Mouse (Mus musculus) E14TG2a.4 (cell line): ENCODE measurements at regions not wholly inside any gene's neighbourhood (a gene's known extent, or its start where the extent isn't known, plus 50 kb on each side); places are given as distances from the start of the nearest gene placed in this dataset.

Experiments used
- H3K27me3 ChIP-seq: 2 replicates; pipeline ENCODE4 v1.6.1; 2014; ENCODE audit warnings: low read length, control low read depth; ENCODE audit not compliant: insufficient read depth
- H3K36me3 ChIP-seq: 2 replicates; pipeline ENCODE4 v1.6.1; 2014; ENCODE audit warnings: low read length, control low read depth; ENCODE audit not compliant: insufficient read depth
- H3K4me1 ChIP-seq: replicated peaks from 2 replicates; pipeline ENCODE4 v1.6.1; 2014; ENCODE audit warnings: low read depth, low read length, control low read depth
- H3K4me3 ChIP-seq: replicated peaks from 2 replicates; pipeline ENCODE4 v1.5.1; 2014; ENCODE audit warnings: mild to moderate bottlenecking, low read length
- H3K9me3 ChIP-seq: 2 replicates; pipeline ENCODE4 v1.6.1; 2014; ENCODE audit warnings: low read length, control low read depth
- CTCF ChIP-seq: conservative IDR thresholded peaks from 2 replicates; pipeline ENCODE4 v1.5.1; 2014; ENCODE audit warnings: low read length
- NANOG ChIP-seq: IDR thresholded peaks from 2 replicates; pipeline ENCODE4 v1.6.1; 2014; ENCODE audit warnings: borderline replicate concordance, low read length, mixed read lengths
- POU5F1 ChIP-seq: IDR thresholded peaks from 2 replicates; pipeline ENCODE4 v1.6.1; 2014; ENCODE audit warnings: low read length, borderline replicate concordance

DNA sequence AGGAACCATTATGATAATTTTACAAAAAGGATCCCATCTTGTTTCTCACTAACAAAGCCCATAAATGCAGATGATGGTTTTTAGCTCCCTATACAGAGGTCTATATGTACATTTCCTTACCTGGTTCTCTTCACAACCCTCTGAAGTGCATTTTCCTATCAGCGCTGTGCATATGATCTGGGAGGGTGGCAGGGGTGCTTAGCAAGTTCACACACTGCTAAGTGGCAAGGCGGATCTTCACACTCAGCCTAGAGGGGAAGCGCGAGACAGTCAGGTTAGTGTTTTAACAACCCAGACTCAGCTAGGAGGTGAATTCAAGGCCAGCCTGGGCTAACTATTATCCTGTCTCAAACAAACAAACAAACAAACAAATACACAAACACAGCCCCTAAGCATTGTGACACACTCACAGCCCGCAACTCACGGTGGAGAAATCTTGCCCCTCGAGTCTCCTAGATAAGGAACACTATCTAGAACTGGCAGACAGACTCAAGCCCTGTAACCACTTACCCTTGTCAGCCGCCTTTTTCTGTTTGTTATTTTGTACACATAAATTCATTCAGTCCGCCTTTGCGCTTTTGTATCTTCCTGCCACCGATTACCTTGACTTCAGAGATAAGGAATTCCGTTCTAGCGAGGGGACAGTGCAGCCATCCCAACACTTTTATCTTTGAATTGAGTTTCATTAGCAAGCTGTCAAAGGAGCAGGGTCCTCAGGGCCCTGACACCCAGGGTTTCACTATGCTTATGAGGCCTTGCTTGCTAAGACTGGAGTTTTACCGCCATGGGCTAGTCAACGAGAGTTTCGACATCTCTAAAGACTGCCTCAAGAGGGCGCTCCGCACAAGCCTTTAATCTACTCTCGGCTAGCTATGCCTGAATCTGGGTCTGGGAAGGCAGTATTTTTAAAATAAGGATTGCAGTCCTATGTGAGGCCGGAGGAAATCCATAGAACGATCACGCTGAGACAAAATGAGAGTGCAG, 53.0 kb upstream of the Tiam2 start:
- Histone ChIP-seq H3K9me3 (peaks cover 3% of the 10 kb centered on the region), H3K27me3 (no peaks in the 10 kb centered on the region), H3K36me3 (no peaks in the 10 kb centered on the region), H3K4me3 (no peak overlapping the region), H3K4me1 (peaks cover 12% of the 10 kb centered on the region)
- peak; percentile 29 for TF ChIP-seq CTCF
- no peak for TF ChIP-seq POU5F1

DNA sequence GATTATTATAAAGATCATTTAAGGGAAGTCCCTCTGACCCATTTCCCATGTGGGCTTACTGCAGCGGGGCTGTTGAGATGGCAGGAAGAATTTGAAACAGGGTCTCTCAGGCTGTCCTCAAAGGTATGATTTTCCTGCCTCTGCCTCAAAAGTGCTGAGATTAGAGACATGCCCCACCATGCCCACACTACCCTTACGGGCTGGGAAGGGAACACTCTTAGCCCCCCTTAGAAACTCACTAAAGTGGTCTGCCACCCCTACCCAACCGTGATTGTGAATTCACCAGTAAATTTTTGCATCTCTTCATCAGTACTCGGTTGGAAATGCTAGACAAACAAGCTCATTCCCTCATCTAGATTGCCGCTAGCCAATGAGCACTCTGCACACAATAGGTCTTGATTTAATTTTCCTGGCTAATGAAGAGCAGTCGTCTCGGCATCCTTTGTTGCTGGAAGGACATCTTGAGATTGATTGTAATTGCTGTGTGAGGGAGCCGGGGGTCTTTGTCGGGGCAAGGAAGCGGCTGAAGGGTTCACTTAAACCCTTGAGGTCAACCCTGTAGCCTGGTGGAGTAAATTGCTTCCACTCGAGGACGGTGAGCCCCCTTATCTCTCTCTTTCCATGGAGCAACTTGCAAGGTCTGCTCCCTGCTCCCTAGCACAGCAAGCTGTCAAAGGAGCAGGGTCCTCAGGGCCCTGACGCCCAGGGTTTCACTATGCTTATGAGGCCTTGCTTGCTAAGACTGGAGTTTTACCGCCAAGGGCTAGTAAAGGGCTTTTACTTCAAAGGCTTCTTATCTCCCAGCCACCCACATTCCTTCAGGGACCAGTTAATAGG, 51.7 kb upstream of the Tiam2 start:
- no peak overlapping the region for H3K4me3 ChIP-seq
- peaks cover 3% of the 10 kb centered on the region for H3K9me3 ChIP-seq
- no peaks in the 10 kb centered on the region for H3K36me3 ChIP-seq
- H3K27me3 ChIP-seq = no peaks in the 10 kb centered on the region
- peaks cover 12% of the 10 kb centered on the region for H3K4me1 ChIP-seq
- no peak for TF ChIP-seq NANOG
- TF ChIP-seq CTCF = no peak
- TF ChIP-seq POU5F1 = no peak
